ENCODE assay signal across 21 mouse cellular contexts in the genomic region with DNA sequence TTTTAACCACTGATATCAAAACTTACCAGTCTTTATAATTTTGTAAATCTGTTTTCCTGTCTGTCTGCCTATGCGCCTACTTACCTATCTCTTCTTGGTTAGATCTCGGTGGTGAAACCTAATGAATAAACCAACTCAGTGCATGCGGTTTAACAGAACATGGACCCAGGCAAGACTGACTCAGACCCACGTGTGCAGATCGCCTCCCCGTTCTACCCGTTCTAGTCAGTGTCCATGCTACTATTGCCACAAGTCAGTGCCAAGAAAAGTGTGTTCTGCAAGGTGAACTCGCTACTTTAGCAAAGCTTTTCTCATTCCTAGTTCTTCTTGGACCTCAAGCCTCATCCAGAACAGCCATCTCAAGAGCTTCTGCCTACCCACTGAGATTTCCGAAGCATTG. TPM values are rescaled to one million over a fixed set of nuclear protein-coding genes. Genes with fewer than 3 reads are reported as not detected.
A peak's percentile ranks its signal among the peaks of the same experiment; 100 is the strongest.
DNase-seq lines count a peak whose midpoint lies in the region; ATAC-seq and TF ChIP-seq lines count a peak whose summit lies in the region.
"Had no signal": no experiment of that assay in that cellular context is flagged by ENCODE, and none has a peak within 500 bp of the region (broad histone marks: within the 10 kb centered on the region; RNA-seq: fewer than 3 reads in every experiment).

No protein-coding gene starts in this region.

- in situ Hi-C loops in Patski (cut with MboI; ENCODE audit: low pct_unique_long_range_greater_than_20kb): loop anchor here (25.0 kb wide), 2 partner anchors 950 to 1175 kb away; no protein-coding TSS in a partner anchor

- no peak overlapping the region for H3K9ac ChIP-seq in intestine, embryonic 15.5 days
- no peak overlapping the region for H3K9ac ChIP-seq in intestine, postnatal 0 days (ENCODE audit: low read depth, low read length)
- H3K9ac ChIP-seq in kidney, embryonic 16.5 days (replicated peaks; ENCODE audit: low read length): no peak overlapping the region
- H3K9ac ChIP-seq: embryonic facial prominence, embryonic 12.5 days; embryonic facial prominence, embryonic 15.5 days; forebrain, postnatal 0 days; hindbrain, embryonic 13.5 days had no signal

- H3K4me2 ChIP-seq in intestine, embryonic 15.5 days (replicated peaks): no peak overlapping the region
- H3K4me2 ChIP-seq in intestine, postnatal 0 days (replicated peaks; ENCODE audit: low read depth): no peak overlapping the region
- H3K4me2 ChIP-seq in kidney, embryonic 16.5 days (replicated peaks; ENCODE audit: low read depth, low read length): no peak overlapping the region
- H3K4me2 ChIP-seq: embryonic facial prominence, embryonic 12.5 days; embryonic facial prominence, embryonic 15.5 days; heart, embryonic 11.5 days; hindbrain, embryonic 13.5 days had no signal

- CTCF ChIA-PET in Patski (lab: Charles Lee): interaction anchor here (0.7 to 1.2 kb wide), 2 partner anchors 9 to 961 kb away, joined by 3 to 4 read pairs; no protein-coding TSS in a partner anchor

- H3K27me3 ChIP-seq in intestine, embryonic 15.5 days (replicated peaks): no peaks in the 10 kb centered on the region
- H3K27me3 ChIP-seq in intestine, postnatal 0 days (replicated peaks; ENCODE audit: control insufficient read depth, insufficient read depth, low read length): no peaks in the 10 kb centered on the region
- H3K27me3 ChIP-seq in kidney, embryonic 16.5 days (ENCODE audit: insufficient read depth, low read length): no peaks in the 10 kb centered on the region
- no peaks in the 10 kb centered on the region for H3K27me3 ChIP-seq in Patski
- H3K27me3 ChIP-seq: embryonic facial prominence, embryonic 12.5 days; embryonic facial prominence, embryonic 15.5 days; hindbrain, embryonic 13.5 days had no signal

- no peaks in the 10 kb centered on the region for H3K36me3 ChIP-seq in intestine, embryonic 15.5 days
- H3K36me3 ChIP-seq in intestine, postnatal 0 days (ENCODE audit: control insufficient read depth, insufficient read depth): no peaks in the 10 kb centered on the region
- no peaks in the 10 kb centered on the region for H3K36me3 ChIP-seq in kidney, embryonic 16.5 days (ENCODE audit: insufficient read depth, low read length)
- H3K36me3 ChIP-seq: embryonic facial prominence, embryonic 12.5 days; embryonic facial prominence, embryonic 15.5 days; hindbrain, embryonic 10.5 days; hindbrain, embryonic 13.5 days had no signal

- no peak for DNase-seq in kidney, adult 9 months
- no peak for DNase-seq in Patski (ENCODE audit: low read depth, low spot score)
- DNase-seq in right cerebral cortex, adult 2 months (ENCODE audit: low spot score in 2 of 2): no peak
- DNase-seq: cerebellum, adult 11 months; cerebellum, adult 2 months; cerebellum, adult 9-11 months; cerebellum, postnatal 25 days; forebrain, postnatal 0 days; gastrocnemius, adult 2 months; gastrocnemius, postnatal 14 days; heart, adult 11 months; heart, postnatal 36 days had no signal

- ATAC-seq in intestine, embryonic 15.5 days: no peak
- ATAC-seq in intestine, postnatal 0 days: no peak
- no peak for ATAC-seq in kidney, embryonic 16.5 days (ENCODE audit: low FRiP score, low TSS enrichment)
- peak; percentile 71 for ATAC-seq in Patski
- ATAC-seq: forebrain, embryonic 14.5 days; forebrain, postnatal 0 days had no signal

- no peak overlapping the region for H3K4me3 ChIP-seq in intestine, embryonic 15.5 days (replicated peaks)
- H3K4me3 ChIP-seq in intestine, postnatal 0 days (ENCODE audit: low read depth, low read length): no peak overlapping the region
- H3K4me3 ChIP-seq in kidney, embryonic 16.5 days (ENCODE audit: low read length): no peak overlapping the region
- H3K4me3 ChIP-seq: embryonic facial prominence, embryonic 12.5 days; embryonic facial prominence, embryonic 15.5 days; gastrocnemius, adult 2 months; hindbrain, embryonic 10.5 days; hindbrain, embryonic 13.5 days had no signal

- H3K4me1 ChIP-seq in intestine, embryonic 15.5 days (replicated peaks): 0 out of 2 replicates have a peak, but pooled peaks cover 6% of the 10 kb centered on the region
- H3K4me1 ChIP-seq in intestine, postnatal 0 days (replicated peaks; ENCODE audit: control insufficient read depth, insufficient read depth, low read length): 0 out of 2 replicates have a peak, but pooled peaks cover 4% of the 10 kb centered on the region
- H3K4me1 ChIP-seq in kidney, embryonic 16.5 days (ENCODE audit: insufficient read depth, low read length): peaks cover 32% of the 10 kb centered on the region

- no peaks in the 10 kb centered on the region for H3K9me3 ChIP-seq in intestine, embryonic 15.5 days
- no peaks in the 10 kb centered on the region for H3K9me3 ChIP-seq in intestine, postnatal 0 days (ENCODE audit: control insufficient read depth)
- H3K9me3 ChIP-seq in kidney, embryonic 16.5 days (ENCODE audit: low read length): peaks cover 5% of the 10 kb centered on the region
- H3K9me3 ChIP-seq: embryonic facial prominence, embryonic 12.5 days; embryonic facial prominence, embryonic 15.5 days; hindbrain, embryonic 10.5 days; hindbrain, embryonic 13.5 days had no signal

- no peak for TF ChIP-seq CTCF in intestine, postnatal 0 days (IDR thresholded peaks at IDR 0.05; ENCODE audit: low read depth)
- no peak for TF ChIP-seq CTCF in Patski (IDR thresholded peaks at IDR 0.05)

- 87% methylated on average over 9 of the region's 9 CpGs for WGBS in intestine, embryonic 15.5 days
- 80% methylated on average over 9 of the region's 9 CpGs for WGBS in intestine, postnatal 0 days
- 88% methylated on average over 9 of the region's 9 CpGs for WGBS in kidney, embryonic 16.5 days

- POLR2A ChIA-PET in Patski (lab: Charles Lee): interaction anchor here (0.8 to 1.6 kb wide), 2 partner anchors 14 to 145 kb away, joined by 4 to 6 read pairs; no protein-coding TSS in a partner anchor

- H3K27ac ChIP-seq in intestine, embryonic 15.5 days: peak overlapping the region; percentile 65; the same call in 1 of the 2 replicates
- H3K27ac ChIP-seq in intestine, postnatal 0 days (ENCODE audit: low read depth, low read length): no peak overlapping the region; the same call in 1 of the 2 replicates
- H3K27ac ChIP-seq in kidney, embryonic 16.5 days (ENCODE audit: low read length): peak overlapping the region; percentile 84
- H3K27ac ChIP-seq: embryonic facial prominence, embryonic 12.5 days; embryonic facial prominence, embryonic 15.5 days; gastrocnemius, adult 2 months; hindbrain, embryonic 10.5 days; hindbrain, embryonic 13.5 days had no signal

RNA-seq across cellular contexts. Expression of gene Fam84b, which starts 15.9 kb away (rescaled TPM):
- 39.5 and 41.0 TPM in 2 replicates for polyA plus RNA-seq in intestine, embryonic 15.5 days (2015; fragmentation: Nextera tagmentation; extraction: Ambion mirVana)
- 71.9 and 82.4 TPM in 2 replicates for polyA plus RNA-seq in intestine, postnatal 0 days (2015; fragmentation: Nextera tagmentation; extraction: Ambion mirVana)
- 26.5 and 28.2 TPM in 2 replicates for polyA plus RNA-seq in kidney, embryonic 16.5 days (2015; fragmentation: Nextera tagmentation; extraction: Ambion mirVana)
- 31.9 TPM for polyA plus RNA-seq in Patski (2021)
